19 mouse cellular contexts compared by ENCODE assay signal in the genomic region with DNA sequence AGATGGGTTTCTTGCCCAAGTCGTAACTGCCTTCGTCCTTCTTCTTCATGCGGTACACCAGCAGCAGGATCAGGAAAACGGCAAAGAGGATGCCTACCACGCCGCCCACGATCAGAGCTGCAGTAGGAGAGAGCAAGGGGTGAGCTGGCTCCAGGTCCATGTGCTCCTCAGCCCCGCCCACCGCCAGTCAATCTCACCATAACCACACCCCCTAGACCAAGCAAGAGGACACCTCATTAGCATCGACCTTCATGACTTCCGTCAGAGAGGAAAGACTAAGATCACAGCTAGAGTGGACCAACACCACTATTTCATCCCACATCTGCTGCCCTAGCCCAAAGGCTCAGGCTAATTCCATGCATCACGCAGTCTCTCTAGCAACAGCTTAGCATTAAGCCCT. TPM values are rescaled to one million over a fixed set of nuclear protein-coding genes. Genes with fewer than 3 reads are reported as not detected.
DNase-seq lines count a peak whose midpoint lies in the region; ATAC-seq and TF ChIP-seq lines count a peak whose summit lies in the region.
"Had no signal": no experiment of that assay in that cellular context is flagged by ENCODE, and none has a peak within 500 bp of the region (broad histone marks: within the 10 kb centered on the region; RNA-seq: fewer than 3 reads in every experiment).

No protein-coding gene starts in this region.

- no peaks in the 10 kb centered on the region for H3K27me3 ChIP-seq in lung, embryonic 15.5 days
- no peaks in the 10 kb centered on the region for H3K27me3 ChIP-seq in lung, postnatal 0 days (replicated peaks; ENCODE audit: insufficient read depth, low read length)
- peaks cover 40% of the 10 kb centered on the region for H3K27me3 ChIP-seq in embryonic facial prominence, embryonic 10.5 days (replicated peaks; ENCODE audit: low read depth, poor library complexity, severe bottlenecking)
- H3K27me3 ChIP-seq: forebrain, embryonic 13.5 days; neural tube, embryonic 15.5 days had no signal

- H3K4me3 ChIP-seq in lung, embryonic 15.5 days, result no peak overlapping the region
- H3K4me3 ChIP-seq in lung, postnatal 0 days (ENCODE audit: low read depth, low read length), result no peak overlapping the region
- H3K4me3 ChIP-seq in embryonic facial prominence, embryonic 10.5 days, result 0 out of 2 replicates have a peak overlapping the region, but pooled peaks have one; percentile 25
- H3K4me3 ChIP-seq: forebrain, embryonic 13.5 days; heart, adult 2 months; limb, embryonic 13.5 days; midbrain, embryonic 10.5 days; neural tube, embryonic 15.5 days had no signal

- H3K4me2 ChIP-seq in lung, embryonic 15.5 days, result no peak overlapping the region
- H3K4me2 ChIP-seq in lung, postnatal 0 days (replicated peaks; ENCODE audit: low read depth, low read length), result no peak overlapping the region
- H3K4me2 ChIP-seq: forebrain, embryonic 13.5 days; limb, embryonic 13.5 days; neural tube, embryonic 15.5 days had no signal

- WGBS in lung, embryonic 15.5 days, result 29% methylated on average over 12 of the region's 12 CpGs
- 33% methylated on average over 12 of the region's 12 CpGs for WGBS in lung, postnatal 0 days
- 28% methylated on average over 12 of the region's 12 CpGs for WGBS in embryonic facial prominence, embryonic 10.5 days

- H3K9me3 ChIP-seq in lung, embryonic 15.5 days, result no peaks in the 10 kb centered on the region
- H3K9me3 ChIP-seq in lung, postnatal 0 days (ENCODE audit: low read length), result no peaks in the 10 kb centered on the region
- H3K9me3 ChIP-seq in embryonic facial prominence, embryonic 10.5 days, result no peaks in the 10 kb centered on the region
- H3K9me3 ChIP-seq: forebrain, embryonic 13.5 days; limb, embryonic 13.5 days; midbrain, embryonic 10.5 days; neural tube, embryonic 15.5 days had no signal

- peaks cover 15% of the 10 kb centered on the region for H3K4me1 ChIP-seq in lung, embryonic 15.5 days
- H3K4me1 ChIP-seq in lung, postnatal 0 days (ENCODE audit: insufficient read depth, low read depth, low read length), result peaks cover 8% of the 10 kb centered on the region; the same call in 1 of the 2 replicates
- H3K4me1 ChIP-seq in embryonic facial prominence, embryonic 10.5 days, result peaks cover 32% of the 10 kb centered on the region
- H3K4me1 ChIP-seq: neural tube, embryonic 15.5 days had no signal

- no peak overlapping the region for H3K27ac ChIP-seq in lung, embryonic 15.5 days
- H3K27ac ChIP-seq in lung, postnatal 0 days (ENCODE audit: low read length), result no peak overlapping the region
- 0 out of 2 replicates have a peak overlapping the region, but pooled peaks have one; percentile 12 for H3K27ac ChIP-seq in embryonic facial prominence, embryonic 10.5 days (replicated peaks)
- H3K27ac ChIP-seq: forebrain, embryonic 13.5 days; heart, adult 2 months; limb, embryonic 13.5 days; midbrain, embryonic 10.5 days; neural tube, embryonic 15.5 days had no signal

- H3K36me3 ChIP-seq in lung, embryonic 15.5 days, result peaks cover 50% of the 10 kb centered on the region
- peaks cover 19% of the 10 kb centered on the region for H3K36me3 ChIP-seq in lung, postnatal 0 days (ENCODE audit: insufficient read depth, low read length)
- H3K36me3 ChIP-seq in embryonic facial prominence, embryonic 10.5 days (replicated peaks), result peaks cover 35% of the 10 kb centered on the region
- H3K36me3 ChIP-seq: neural tube, embryonic 15.5 days had no signal

- no peak for TF ChIP-seq CTCF in lung, postnatal 0 days (IDR thresholded peaks at IDR 0.05)

- 0 out of 2 replicates have a peak, but pooled peaks have one; percentile 10 for ATAC-seq in lung, embryonic 15.5 days (ENCODE audit: borderline replicate concordance, extremely low read depth, low FRiP score, low TSS enrichment)
- ATAC-seq in lung, postnatal 0 days, result no peak
- no peak for ATAC-seq in megakaryocyte-erythroid progenitor cell, adult 5-6 weeks (replicated peaks; ENCODE audit: low FRiP score, low TSS enrichment, poor library complexity, severe bottlenecking)
- ATAC-seq in erythroid progenitor cell, adult 5-6 weeks (replicated peaks; ENCODE audit: low FRiP score, poor library complexity, severe bottlenecking), result no peak
- ATAC-seq: CD4-positive, CD25-positive, alpha-beta regulatory T cell, adult 4 months; forebrain, embryonic 13.5 days had no signal

- H3K9ac ChIP-seq in lung, embryonic 15.5 days, result no peak overlapping the region
- H3K9ac ChIP-seq in lung, postnatal 0 days (replicated peaks; ENCODE audit: low read depth), result no peak overlapping the region
- H3K9ac ChIP-seq: forebrain, embryonic 13.5 days; limb, embryonic 13.5 days; neural tube, embryonic 15.5 days had no signal

- DNase-seq in kidney, adult 18-20 months, result peak; percentile 62
- no peak for DNase-seq in kidney, postnatal 14 days
- no peak for DNase-seq in lung, postnatal 0 days (ENCODE audit: low spot score)
- no peak for DNase-seq in embryonic facial prominence, embryonic 10.5 days (ENCODE audit: low spot score)
- DNase-seq in retina, postnatal 7 days (ENCODE audit: low read depth, low spot score), result peak; percentile 39
- DNase-seq: heart, adult 2 months; heart, postnatal 10 days; lung, postnatal 10 days; right cerebral cortex, adult 18-20 months; thymus, postnatal 4 days had no signal

- TF ChIP-seq EP300 in lung, postnatal 0 days (IDR thresholded peaks at IDR 0.05), result no peak

RNA-seq across cellular contexts. Expression of gene Sdc4, which starts 17.6 kb away (rescaled TPM):
- polyA plus RNA-seq in lung, embryonic 15.5 days (2015; fragmentation: Nextera tagmentation; extraction: Ambion mirVana), result 161 and 178 TPM in 2 replicates
- 217 and 289 TPM in 2 replicates for polyA plus RNA-seq in lung, postnatal 0 days (2015; fragmentation: Nextera tagmentation; extraction: Ambion mirVana)
- polyA plus RNA-seq in embryonic facial prominence, embryonic 10.5 days (2016; fragmentation: Nextera tagmentation; extraction: Ambion mirVana), result 25.5 and 26.0 TPM in 2 replicates
- 1.0 and 5.3 TPM in 2 replicates for total RNA-seq in megakaryocyte-erythroid progenitor cell, adult 5-6 weeks (2014; fragmentation: Nextera tagmentation)
- 0.23 and 1.3 TPM in 2 replicates for total RNA-seq in megakaryocyte-erythroid progenitor cell, adult 5-6 weeks (2017)
- 2.5 and 7.2 TPM in 2 replicates for total RNA-seq in erythroid progenitor cell, adult 5-6 weeks (2015; ENCODE audit: low replicate concordance)
- 5.7 and 7.2 TPM in 2 replicates for total RNA-seq in erythroid progenitor cell, adult 5-6 weeks (2017; ENCODE audit: low replicate concordance)

RNA-seq across cellular contexts. Expression of gene Matn4, which starts 21.2 kb away (rescaled TPM):
- polyA plus RNA-seq in lung, embryonic 15.5 days (2015; fragmentation: Nextera tagmentation; extraction: Ambion mirVana), result 41.3 and 42.7 TPM in 2 replicates
- 71.4 and 81.2 TPM in 2 replicates for polyA plus RNA-seq in lung, postnatal 0 days (2015; fragmentation: Nextera tagmentation; extraction: Ambion mirVana)
- 0.23 and 0.85 TPM in 2 replicates for polyA plus RNA-seq in embryonic facial prominence, embryonic 10.5 days (2016; fragmentation: Nextera tagmentation; extraction: Ambion mirVana)
- total RNA-seq in megakaryocyte-erythroid progenitor cell, adult 5-6 weeks (2014; fragmentation: Nextera tagmentation), result not detected in 2 replicates
- total RNA-seq in megakaryocyte-erythroid progenitor cell, adult 5-6 weeks (2017), result 0.09 TPM in 1 of 2 replicates, not detected in the other
- total RNA-seq in erythroid progenitor cell, adult 5-6 weeks (2015; ENCODE audit: low replicate concordance), result not detected in 2 replicates
- not detected in 2 replicates for total RNA-seq in erythroid progenitor cell, adult 5-6 weeks (2017; ENCODE audit: low replicate concordance)
- polyA plus RNA-seq: CD4-positive, CD25-positive, alpha-beta regulatory T cell, adult 4 months; midbrain, embryonic 10.5 days had no signal

RNA-seq across cellular contexts. Expression of gene Rbpjl, which starts 23.2 kb away (rescaled TPM):
- 9.4 and 10.7 TPM in 2 replicates for polyA plus RNA-seq in lung, embryonic 15.5 days (2015; fragmentation: Nextera tagmentation; extraction: Ambion mirVana)
- 29.7 and 42.6 TPM in 2 replicates for polyA plus RNA-seq in lung, postnatal 0 days (2015; fragmentation: Nextera tagmentation; extraction: Ambion mirVana)
- polyA plus RNA-seq in embryonic facial prominence, embryonic 10.5 days (2016; fragmentation: Nextera tagmentation; extraction: Ambion mirVana), result not detected in 2 replicates
- total RNA-seq in megakaryocyte-erythroid progenitor cell, adult 5-6 weeks (2014; fragmentation: Nextera tagmentation), result not detected in 2 replicates
- total RNA-seq in megakaryocyte-erythroid progenitor cell, adult 5-6 weeks (2017), result not detected in 2 replicates
- total RNA-seq in erythroid progenitor cell, adult 5-6 weeks (2015; ENCODE audit: low replicate concordance), result not detected in 2 replicates
- not detected in 2 replicates for total RNA-seq in erythroid progenitor cell, adult 5-6 weeks (2017; ENCODE audit: low replicate concordance)
- total RNA-seq: gastrocnemius, adult 18-20 months; heart, adult 2 months; heart, postnatal 10 days had no signal
- polyA plus RNA-seq: CD4-positive, CD25-positive, alpha-beta regulatory T cell, adult 4 months; forebrain, embryonic 13.5 days; midbrain, embryonic 10.5 days had no signal

RNA-seq across cellular contexts. Expression of gene Sys1, which starts 30.6 kb away (rescaled TPM):
- 65.8 and 69.0 TPM in 2 replicates for polyA plus RNA-seq in lung, embryonic 15.5 days (2015; fragmentation: Nextera tagmentation; extraction: Ambion mirVana)
- 63.5 and 66.2 TPM in 2 replicates for polyA plus RNA-seq in lung, postnatal 0 days (2015; fragmentation: Nextera tagmentation; extraction: Ambion mirVana)
- polyA plus RNA-seq in embryonic facial prominence, embryonic 10.5 days (2016; fragmentation: Nextera tagmentation; extraction: Ambion mirVana), result 52.5 and 53.1 TPM in 2 replicates
- total RNA-seq in megakaryocyte-erythroid progenitor cell, adult 5-6 weeks (2014; fragmentation: Nextera tagmentation), result 25.7 and 26.7 TPM in 2 replicates
- total RNA-seq in megakaryocyte-erythroid progenitor cell, adult 5-6 weeks (2017), result 10.9 and 16.0 TPM in 2 replicates
- total RNA-seq in erythroid progenitor cell, adult 5-6 weeks (2015; ENCODE audit: low replicate concordance), result 8.8 and 10.8 TPM in 2 replicates
- 3.1 and 5.3 TPM in 2 replicates for total RNA-seq in erythroid progenitor cell, adult 5-6 weeks (2017; ENCODE audit: low replicate concordance)

RNA-seq across cellular contexts. Expression of gene Gm20458, which starts 34.6 kb away (rescaled TPM):
- polyA plus RNA-seq in lung, embryonic 15.5 days (2015; fragmentation: Nextera tagmentation; extraction: Ambion mirVana), result 17.1 and 17.6 TPM in 2 replicates
- 23.5 and 32.9 TPM in 2 replicates for polyA plus RNA-seq in lung, postnatal 0 days (2015; fragmentation: Nextera tagmentation; extraction: Ambion mirVana)
- 3.1 and 3.2 TPM in 2 replicates for polyA plus RNA-seq in embryonic facial prominence, embryonic 10.5 days (2016; fragmentation: Nextera tagmentation; extraction: Ambion mirVana)
- not detected in 2 replicates for total RNA-seq in megakaryocyte-erythroid progenitor cell, adult 5-6 weeks (2014; fragmentation: Nextera tagmentation)
- not detected in 2 replicates for total RNA-seq in megakaryocyte-erythroid progenitor cell, adult 5-6 weeks (2017)
- total RNA-seq in erythroid progenitor cell, adult 5-6 weeks (2015; ENCODE audit: low replicate concordance), result not detected in 2 replicates
- total RNA-seq in erythroid progenitor cell, adult 5-6 weeks (2017; ENCODE audit: low replicate concordance), result not detected in 2 replicates
- polyA plus RNA-seq: CD4-positive, CD25-positive, alpha-beta regulatory T cell, adult 4 months had no signal

Comparison
In these comparisons a context has a peak if more than half of its experiments do, and no peak if none do; other contexts are left out.
1. DNase-seq: peak in kidney, adult 18-20 months (single experiment) and retina, postnatal 7 days (single experiment); none in kidney, postnatal 14 days (single experiment), lung, postnatal 0 days (single experiment) and embryonic facial prominence, embryonic 10.5 days (single experiment).
2. RNA of gene Matn4, which starts 21.2 kb away (polyA plus RNA-seq): 71.4 to 81.2 TPM in lung, postnatal 0 days and 41.3 to 42.7 TPM in lung, embryonic 15.5 days; 0.23 to 0.85 TPM in embryonic facial prominence, embryonic 10.5 days; every median in the first group is over 10 times any median in the second.
3. RNA of gene Rbpjl, which starts 23.2 kb away (polyA plus RNA-seq): 29.7 to 42.6 TPM in lung, postnatal 0 days and 9.4 to 10.7 TPM in lung, embryonic 15.5 days; not detected in embryonic facial prominence, embryonic 10.5 days; every median in the first group is over 10 times any median in the second.